12 mouse cellular contexts compared by ENCODE assay signal in genomic region chr10:4108462-4108861, GRCm38 (mm10).
A peak's percentile ranks its signal among the peaks of the same experiment; 100 is the strongest.
DNase-seq lines count a peak whose midpoint lies in the region; ATAC-seq and TF ChIP-seq lines count a peak whose summit lies in the region.
"Had no signal": no experiment of that assay in that cellular context is flagged by ENCODE, and none has a peak within 500 bp of the region (broad histone marks: within the 10 kb centered on the region; RNA-seq: fewer than 3 reads in every experiment).

No protein-coding gene starts in this region.

- WGBS in heart, postnatal 0 days: 73% methylated on average over 9 of the region's 9 CpGs
- WGBS in lung, embryonic 16.5 days: 79% methylated on average over 9 of the region's 9 CpGs
- 77% methylated on average over 9 of the region's 9 CpGs for WGBS in stomach, embryonic 15.5 days

- intact Hi-C loops in heart, postnatal 36 days (cut with DNase I): no loop called here

- no peaks in the 10 kb centered on the region for H3K27me3 ChIP-seq in heart, postnatal 0 days (ENCODE audit: control insufficient read depth, insufficient read depth, low read length)
- no peaks in the 10 kb centered on the region for H3K27me3 ChIP-seq in lung, embryonic 16.5 days (ENCODE audit: control insufficient read depth, insufficient read depth, low read depth, low read length)
- no peaks in the 10 kb centered on the region for H3K27me3 ChIP-seq in stomach, embryonic 15.5 days (replicated peaks)
- H3K27me3 ChIP-seq: hindbrain, embryonic 13.5 days had no signal

- no peak for TF ChIP-seq CTCF in heart, postnatal 0 days (IDR thresholded peaks at IDR 0.05; ENCODE audit: low read depth)
- TF ChIP-seq CTCF in cortical plate, adult 2 months (IDR thresholded peaks at IDR 0.05; ENCODE audit: extremely low read depth, insufficient read depth, low read length): no peak

- no peak for DNase-seq in heart, postnatal 0 days (ENCODE audit: low spot score)
- DNase-seq in heart, postnatal 36 days: no peak
- DNase-seq in lung, postnatal 4 days: no peak
- no peak for DNase-seq in adrenal gland, postnatal 36 days
- DNase-seq: thymus, adult 2 months had no signal

- no peak for TF ChIP-seq POLR2A in cortical plate, adult 2 months (IDR thresholded peaks at IDR 0.05; ENCODE audit: extremely low read depth, insufficient read depth, low read length)

- H3K9ac ChIP-seq in heart, postnatal 0 days (replicated peaks; ENCODE audit: low read depth, low read length): no peak overlapping the region
- H3K9ac ChIP-seq in lung, embryonic 16.5 days (ENCODE audit: low read length): no peak overlapping the region
- H3K9ac ChIP-seq in stomach, embryonic 15.5 days: no peak overlapping the region
- H3K9ac ChIP-seq: hindbrain, embryonic 13.5 days had no signal

- no peak for TF ChIP-seq EP300 in heart, postnatal 0 days (IDR thresholded peaks at IDR 0.05; ENCODE audit: low read depth)

- no peaks in the 10 kb centered on the region for H3K9me3 ChIP-seq in heart, postnatal 0 days (replicated peaks; ENCODE audit: control insufficient read depth, low read length)
- H3K9me3 ChIP-seq in lung, embryonic 16.5 days (ENCODE audit: control insufficient read depth, low read length): no peaks in the 10 kb centered on the region
- H3K9me3 ChIP-seq in stomach, embryonic 15.5 days: no peaks in the 10 kb centered on the region
- H3K9me3 ChIP-seq: G1E; hindbrain, embryonic 13.5 days had no signal

- H3K4me3 ChIP-seq in heart, postnatal 0 days (ENCODE audit: low read depth, low read length): no peak overlapping the region
- H3K4me3 ChIP-seq in lung, embryonic 16.5 days (ENCODE audit: low read length): no peak overlapping the region
- H3K4me3 ChIP-seq in cortical plate, adult 2 months (ENCODE audit: insufficient read depth, low read length): no peak overlapping the region
- H3K4me3 ChIP-seq in stomach, embryonic 15.5 days (replicated peaks): no peak overlapping the region
- H3K4me3 ChIP-seq: erythroblast, embryonic 14.5 days; hindbrain, embryonic 13.5 days had no signal

- H3K4me2 ChIP-seq in heart, postnatal 0 days (ENCODE audit: low read depth, low read length): no peak overlapping the region
- no peak overlapping the region for H3K4me2 ChIP-seq in lung, embryonic 16.5 days (ENCODE audit: low read depth, low read length)
- H3K4me2 ChIP-seq in stomach, embryonic 15.5 days: no peak overlapping the region
- H3K4me2 ChIP-seq: hindbrain, embryonic 13.5 days had no signal

- H3K36me3 ChIP-seq in heart, postnatal 0 days (replicated peaks; ENCODE audit: control insufficient read depth, insufficient read depth, low read length): no peaks in the 10 kb centered on the region
- H3K36me3 ChIP-seq in lung, embryonic 16.5 days (ENCODE audit: control insufficient read depth, insufficient read depth, low read length): no peaks in the 10 kb centered on the region
- H3K36me3 ChIP-seq in stomach, embryonic 15.5 days: no peaks in the 10 kb centered on the region
- H3K36me3 ChIP-seq: hindbrain, embryonic 13.5 days had no signal

- H3K4me1 ChIP-seq in heart, postnatal 0 days (ENCODE audit: control insufficient read depth, insufficient read depth): peaks cover 30% of the 10 kb centered on the region
- peaks cover 39% of the 10 kb centered on the region for H3K4me1 ChIP-seq in lung, embryonic 16.5 days (replicated peaks; ENCODE audit: control insufficient read depth, insufficient read depth, low read length)
- H3K4me1 ChIP-seq in cortical plate, adult 2 months (ENCODE audit: control insufficient read depth, insufficient read depth, low read length): no peaks in the 10 kb centered on the region
- H3K4me1 ChIP-seq in stomach, embryonic 15.5 days: peaks cover 42% of the 10 kb centered on the region

- peak overlapping the region; percentile 80 for H3K27ac ChIP-seq in heart, postnatal 0 days (ENCODE audit: low read depth)
- peak overlapping the region; percentile 51 for H3K27ac ChIP-seq in lung, embryonic 16.5 days (ENCODE audit: low read length)
- H3K27ac ChIP-seq in cortical plate, adult 2 months (ENCODE audit: insufficient read depth, low read length): 0 out of 2 replicates have a peak overlapping the region, but pooled peaks have one; percentile 38
- peak overlapping the region; percentile 81 for H3K27ac ChIP-seq in stomach, embryonic 15.5 days
- H3K27ac ChIP-seq: hindbrain, embryonic 13.5 days had no signal

- no peak for ATAC-seq in heart, postnatal 0 days (ENCODE audit: insufficient read depth, low read depth)
- no peak for ATAC-seq in lung, embryonic 16.5 days (ENCODE audit: low read depth)
- no peak for ATAC-seq in stomach, embryonic 15.5 days (ENCODE audit: insufficient read depth, low FRiP score, low read depth)
- ATAC-seq: activated CD4-positive, CD25-positive, alpha-beta regulatory T cell, adult 4 months had no signal
